Mouse (Mus musculus): ENCODE data around the gene Cited1. TPM values are rescaled to one million over a fixed set of nuclear protein-coding genes. Genes with fewer than 3 reads are reported as not detected.

Cited1 gene
- polyA plus RNA-seq (2021; fragmentation: Nextera tagmentation), result 4.6 and 4.7 TPM in 2 replicates
- long read RNA-seq, experiment 1, partial matches to known transcripts, result 0 of 2 reads
- long read RNA-seq, experiment 1, other reads (novel, unspliced or antisense), result 0 of 2 reads
- long read RNA-seq, experiment 2, partial matches to known transcripts, result 0 of 1 reads
- long read RNA-seq, experiment 2, other reads (novel, unspliced or antisense), result 0 of 1 reads

GRCm38 (mm10) chrX:102251937-102252860 is at the start of gene Cited1:
Gene Cited1 (minus strand): TSS chrX:102252181.

Other genes with a start within 250 kb of the Cited1 start
- 1.1 and 2.2 TPM in 2 replicates for gene Rtl5, start 180.9 kb downstream of the Cited1 start, polyA plus RNA-seq (2021; fragmentation: Nextera tagmentation)
- gene Pin4, start 132.7 kb downstream of the Cited1 start, polyA plus RNA-seq (2021; fragmentation: Nextera tagmentation), result 119 and 157 TPM in 2 replicates
- 0.04 and 0.05 TPM in 2 replicates for gene Ercc6l, start 95.1 kb downstream of the Cited1 start, polyA plus RNA-seq (2021; fragmentation: Nextera tagmentation)
- gene Rps4x, start 62.8 kb downstream of the Cited1 start, polyA plus RNA-seq (2021; fragmentation: Nextera tagmentation), result 973 and 1,135 TPM in 2 replicates